ENCODE assay signal across 9 mouse cellular contexts in the genomic region with DNA sequence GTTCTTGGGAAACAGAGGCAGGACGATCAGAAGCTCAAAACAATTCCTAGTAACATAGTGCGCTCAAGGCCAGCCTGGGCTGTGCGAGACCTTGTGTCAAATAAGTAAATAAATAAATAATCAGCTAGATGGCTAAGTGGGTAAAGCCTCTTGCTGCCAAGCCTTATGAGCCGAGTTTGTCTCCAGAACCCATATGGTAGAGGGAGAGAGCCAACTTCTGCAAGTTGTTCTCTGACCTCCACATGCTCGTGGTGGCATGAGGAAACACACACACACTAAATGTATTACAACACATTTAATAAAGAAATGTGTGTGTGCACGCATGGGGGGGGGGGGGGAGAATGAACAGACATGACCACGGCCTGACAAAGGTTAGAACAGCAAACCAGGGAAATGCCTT.
"Had no signal": no experiment of that assay in that cellular context is flagged by ENCODE, and none has a peak within 500 bp of the region (broad histone marks: within the 10 kb centered on the region; RNA-seq: fewer than 3 reads in every experiment).

No protein-coding gene starts in this region.

- H3K4me1 ChIP-seq: liver, embryonic 12.5 days had no signal

- H3K4me3 ChIP-seq: left cerebral cortex, adult 2 months; limb, embryonic 15.5 days; liver, embryonic 12.5 days; midbrain, embryonic 13.5 days had no signal

- H3K36me3 ChIP-seq: limb, embryonic 15.5 days; liver, embryonic 12.5 days; midbrain, embryonic 13.5 days had no signal

- ATAC-seq: liver, embryonic 12.5 days; midbrain, embryonic 13.5 days had no signal

- DNase-seq: kidney, postnatal 25 days; lung, embryonic 14.5 days; lung, postnatal 14 days; right cerebral cortex, postnatal 14 days; thymus, postnatal 14 days had no signal

- H3K4me2 ChIP-seq: limb, embryonic 15.5 days; liver, embryonic 12.5 days; lung, embryonic 14.5 days; midbrain, embryonic 13.5 days had no signal

- H3K9me3 ChIP-seq: limb, embryonic 15.5 days; liver, embryonic 12.5 days; midbrain, embryonic 13.5 days had no signal

- H3K27ac ChIP-seq: left cerebral cortex, adult 2 months; liver, embryonic 12.5 days; midbrain, embryonic 13.5 days had no signal

- H3K27me3 ChIP-seq: limb, embryonic 15.5 days; liver, embryonic 12.5 days; midbrain, embryonic 13.5 days had no signal

- H3K9ac ChIP-seq: limb, embryonic 15.5 days; liver, embryonic 12.5 days; lung, embryonic 14.5 days; midbrain, embryonic 13.5 days had no signal
